Mouse (Mus musculus): Measurements from ENCODE around the gene Anapc7.
A peak's percentile ranks its signal among the peaks of the same experiment; 100 is the strongest.

Gene Anapc7

DNA sequence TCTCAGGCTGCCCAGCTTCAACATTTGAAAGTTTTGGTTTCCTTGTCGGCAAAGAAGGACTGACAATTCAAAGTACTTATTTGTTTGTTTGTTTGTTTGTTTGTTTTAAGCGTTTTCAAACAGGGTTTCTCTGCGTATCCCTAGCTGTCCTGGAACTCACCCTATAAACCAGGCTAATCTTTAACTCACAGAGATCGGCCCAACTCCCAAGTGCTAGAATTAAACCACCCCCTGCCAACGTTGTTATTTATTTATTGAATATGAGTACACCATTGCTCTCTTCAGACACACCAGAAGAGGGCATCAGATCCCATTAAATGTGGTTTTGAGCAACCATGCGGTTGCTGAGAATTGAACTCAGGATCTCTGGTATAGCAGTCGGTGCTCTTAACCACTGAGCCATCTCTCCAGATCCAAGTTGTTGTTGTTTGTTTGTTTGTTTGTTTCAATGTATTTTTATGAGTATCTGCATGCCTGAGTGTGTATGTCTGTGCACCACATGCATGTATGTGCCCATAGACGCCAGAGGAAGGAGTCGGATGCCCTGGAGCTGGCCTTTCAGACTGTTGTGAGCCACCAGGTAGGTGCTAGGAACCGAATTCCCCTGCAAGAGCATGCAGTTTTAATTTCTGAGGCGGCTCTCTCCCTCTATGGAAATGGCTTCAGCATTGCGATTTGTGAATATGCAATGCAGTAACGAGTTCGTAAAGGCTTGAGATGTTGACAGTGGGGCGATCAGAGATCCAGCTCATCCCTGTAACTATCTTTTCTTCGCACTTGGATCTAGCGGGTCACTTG is at the start of gene Anapc7:
Gene Anapc7 (plus strand): TSS at position 423 of the 798 bp plus-strand sequence.
- DNase-seq (ENCODE audit: low read depth): no peak

DNA sequence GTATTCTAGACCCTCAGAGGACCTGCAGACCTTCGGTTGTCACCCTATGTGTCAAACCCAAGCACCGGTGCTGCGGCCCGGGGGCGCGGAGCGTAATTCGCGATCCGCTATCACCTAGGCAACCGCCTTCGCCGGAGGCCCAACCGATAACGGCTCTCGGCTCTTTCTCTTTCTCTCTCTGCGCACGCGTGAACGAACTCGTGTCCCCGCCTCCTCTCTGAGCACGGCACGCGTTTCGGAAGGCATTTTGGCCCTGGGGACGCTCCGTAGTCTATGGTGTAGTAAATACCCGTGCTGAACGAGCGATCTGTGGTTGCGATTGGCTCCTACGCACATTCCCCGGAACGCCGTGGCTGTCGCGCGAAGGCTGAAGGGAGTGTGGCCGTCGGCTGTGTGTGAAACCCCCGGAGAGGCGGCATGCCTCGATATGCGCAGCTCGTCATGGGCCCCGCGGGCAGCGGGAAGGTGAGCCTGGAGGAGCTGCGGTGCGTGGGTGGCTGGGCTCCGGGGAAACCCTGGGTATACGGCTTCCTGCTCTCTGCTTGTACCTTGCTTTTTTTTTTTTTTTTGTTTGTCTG is 49.2 kb upstream of the Anapc7 start, which contains the start of gene Fam216a:
Gene Fam216a (minus strand): TSS at position 173 of the 578 bp plus-strand sequence.
- peak; percentile 100 for DNase-seq (ENCODE audit: low read depth)

DNA sequence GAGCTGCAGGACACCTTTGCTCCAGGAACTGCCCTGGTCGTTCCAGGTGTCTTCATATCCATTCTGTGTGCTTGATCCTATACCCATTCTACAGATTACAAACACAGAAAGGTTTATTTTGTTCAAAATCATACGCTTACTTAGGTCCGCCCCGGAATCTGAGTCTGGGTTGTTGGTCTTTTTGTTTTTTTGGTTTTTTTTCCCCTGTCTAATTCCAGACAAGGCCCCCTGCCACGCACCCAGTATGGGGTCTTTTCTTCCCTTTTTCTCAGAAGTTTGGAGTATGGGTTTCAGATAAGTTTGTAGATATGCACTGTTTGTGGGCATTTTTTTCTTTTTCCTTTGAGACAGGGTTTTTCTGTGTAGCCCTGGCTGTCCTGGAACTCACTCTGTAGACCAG is 48.6 kb upstream of the Anapc7 start:
- no peak for DNase-seq (ENCODE audit: low read depth)

DNA sequence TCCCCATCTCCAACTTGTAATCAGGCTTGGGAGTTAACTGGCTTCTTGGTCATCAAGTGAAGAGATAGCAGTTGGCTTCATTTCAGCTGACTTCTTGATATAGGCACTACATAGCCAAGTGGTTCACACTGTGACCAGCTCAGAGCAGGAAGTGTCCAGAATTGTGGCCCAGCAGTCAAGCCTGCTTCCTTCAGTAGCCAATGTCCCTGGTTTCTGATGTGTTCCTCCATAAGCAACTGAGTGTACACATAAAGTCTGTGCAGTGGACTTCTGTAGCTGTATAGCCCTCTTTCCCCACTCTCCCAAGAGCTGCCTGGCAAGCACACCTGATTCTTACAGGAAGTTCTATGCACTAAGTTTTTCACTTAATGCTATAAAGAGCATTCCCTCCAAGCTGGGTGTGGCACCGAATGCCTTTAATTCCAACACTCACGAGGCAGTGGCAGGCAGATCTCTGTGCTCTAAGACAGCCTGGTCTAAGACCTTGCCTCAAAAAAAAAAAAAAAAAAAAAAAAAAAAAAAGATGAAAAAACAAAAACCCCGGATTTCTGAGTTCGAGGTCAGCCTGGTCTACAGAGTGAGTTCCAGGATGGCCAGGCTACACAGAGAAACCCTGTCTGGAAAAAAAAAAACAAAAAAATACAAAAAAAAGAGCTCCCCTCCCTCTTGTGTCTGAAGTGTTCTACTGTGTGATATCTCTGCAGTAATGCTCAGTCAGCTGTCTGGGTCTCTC is 44.2 kb upstream of the Anapc7 start:
- DNase-seq (ENCODE audit: low read depth): no peak

DNA sequence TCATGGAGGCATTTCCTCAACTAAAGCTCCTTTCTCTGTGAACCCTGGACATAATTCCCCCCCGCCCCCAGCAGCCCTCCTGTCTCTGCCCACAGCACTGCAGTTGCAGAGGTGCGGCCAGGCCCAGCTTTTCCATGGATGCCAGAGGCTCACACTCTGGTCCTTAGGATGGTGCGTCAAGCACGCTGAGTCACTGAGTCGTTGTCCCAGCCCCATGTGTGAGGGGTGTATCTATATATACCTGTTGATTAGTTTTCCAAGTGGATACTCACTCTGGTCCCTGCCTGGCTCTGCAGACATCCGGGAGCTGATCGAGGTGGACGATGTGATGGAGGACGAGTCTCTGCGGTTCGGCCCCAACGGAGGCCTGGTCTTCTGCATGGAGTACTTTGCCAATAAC is 43.3 kb upstream of the Anapc7 start:
- no peak for DNase-seq (ENCODE audit: low read depth)

DNA sequence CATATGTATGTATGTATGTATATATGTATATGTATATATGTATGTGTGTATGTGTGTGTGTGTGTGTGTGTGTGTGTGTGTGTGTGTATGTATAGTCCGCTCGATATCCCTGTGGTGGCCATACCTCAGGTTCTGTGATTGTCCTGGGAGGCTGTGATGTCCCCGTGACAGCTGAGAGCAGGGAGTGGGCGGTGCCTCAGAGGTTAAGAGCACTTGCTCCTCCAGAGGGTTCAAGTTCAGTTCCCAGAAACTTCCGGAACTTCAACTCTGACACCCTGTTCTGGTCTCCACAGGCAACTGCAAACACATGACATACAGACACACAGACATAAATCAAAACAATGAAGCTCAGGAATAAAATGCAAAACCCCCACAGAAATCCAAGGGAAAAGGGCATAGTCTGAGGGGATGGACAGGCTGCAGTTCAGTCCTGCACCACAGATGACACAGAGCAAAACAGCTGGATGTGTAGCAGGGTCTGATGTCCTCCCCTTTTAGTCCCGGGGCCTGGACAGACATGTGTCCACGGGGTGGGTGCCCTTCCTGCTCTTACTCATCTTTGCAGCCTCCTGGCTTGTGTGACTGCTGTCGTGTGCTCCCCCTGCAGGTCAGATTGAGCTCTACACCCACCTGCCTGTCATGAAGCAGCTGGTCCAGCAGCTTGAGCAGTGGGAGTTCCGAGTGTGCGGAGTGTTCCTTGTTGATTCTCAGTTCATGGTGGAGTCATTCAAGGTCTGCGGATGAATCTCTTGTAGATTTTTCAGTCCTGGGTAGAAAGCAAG is 41.9 kb upstream of the Anapc7 start:
- peak; percentile 63 for DNase-seq (ENCODE audit: low read depth)

DNA sequence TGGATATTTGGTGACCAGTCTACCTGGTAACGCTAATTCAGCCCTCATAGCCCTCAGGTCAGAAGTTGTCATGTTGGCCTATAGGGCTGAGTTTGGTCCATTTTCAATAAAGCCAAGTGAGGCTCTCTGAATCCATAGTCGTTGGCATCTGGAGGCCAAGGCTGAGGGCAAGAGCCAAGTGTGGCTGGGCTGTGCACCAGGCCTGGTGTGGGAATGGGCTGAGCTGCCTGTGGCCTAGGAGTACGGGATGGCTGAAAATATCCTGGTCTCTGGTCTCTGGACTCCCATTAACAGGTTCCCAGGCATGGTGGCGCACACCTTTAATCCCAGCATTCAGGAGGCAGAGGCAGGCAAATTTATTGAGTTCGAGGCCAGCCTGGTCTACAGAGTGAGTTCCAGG is 31.5 kb upstream of the Anapc7 start:
- DNase-seq (ENCODE audit: low read depth): no peak

DNA sequence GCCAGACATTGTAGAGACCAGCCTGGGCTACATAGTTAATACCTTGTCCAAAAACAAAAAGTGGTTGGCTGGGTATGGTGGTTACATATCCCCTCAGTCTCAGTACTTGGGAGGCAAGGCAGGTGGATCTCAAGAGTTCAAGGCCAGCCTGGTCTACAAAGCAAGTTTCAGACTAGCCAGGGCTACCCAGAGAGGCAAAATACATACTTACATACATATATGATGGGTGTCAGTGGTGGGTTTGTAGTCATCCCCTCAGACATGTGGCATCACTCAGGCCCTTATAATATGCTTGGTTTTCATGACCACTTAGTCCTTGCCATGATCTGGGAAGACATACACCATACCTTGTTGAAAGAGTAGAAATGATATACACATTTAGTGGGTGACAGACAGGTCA is 30.8 kb upstream of the Anapc7 start:
- DNase-seq (ENCODE audit: low read depth): no peak

DNA sequence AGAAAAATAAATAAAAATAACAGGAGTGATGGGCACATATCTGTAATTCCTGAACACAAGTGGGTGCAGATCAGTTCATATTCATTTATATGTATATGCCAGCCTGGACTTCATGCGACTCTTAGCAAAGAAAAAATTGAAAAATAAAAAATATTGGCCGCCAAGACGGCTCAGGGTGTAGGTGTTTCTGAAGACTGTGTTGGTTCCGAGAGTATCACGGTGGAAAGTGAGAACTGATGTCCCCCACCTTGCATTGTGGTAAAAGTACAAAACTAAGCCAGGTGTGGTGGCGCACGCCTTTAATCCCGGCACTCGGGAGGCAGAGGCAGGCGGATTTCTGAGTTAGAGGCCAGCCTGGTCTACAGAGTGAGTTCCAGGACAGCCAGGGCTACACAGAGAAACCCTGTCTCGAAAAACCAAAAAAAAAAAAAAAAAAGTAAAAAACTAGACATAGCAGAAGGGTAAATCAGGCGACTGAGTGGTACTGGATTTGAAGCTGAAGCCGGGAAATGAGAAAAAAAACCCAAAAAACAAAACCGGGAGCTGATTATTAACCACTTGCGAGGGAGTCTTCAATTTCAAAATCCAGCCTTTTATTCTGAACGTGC is 30.2 kb upstream of the Anapc7 start:
- no peak for DNase-seq (ENCODE audit: low read depth)

DNA sequence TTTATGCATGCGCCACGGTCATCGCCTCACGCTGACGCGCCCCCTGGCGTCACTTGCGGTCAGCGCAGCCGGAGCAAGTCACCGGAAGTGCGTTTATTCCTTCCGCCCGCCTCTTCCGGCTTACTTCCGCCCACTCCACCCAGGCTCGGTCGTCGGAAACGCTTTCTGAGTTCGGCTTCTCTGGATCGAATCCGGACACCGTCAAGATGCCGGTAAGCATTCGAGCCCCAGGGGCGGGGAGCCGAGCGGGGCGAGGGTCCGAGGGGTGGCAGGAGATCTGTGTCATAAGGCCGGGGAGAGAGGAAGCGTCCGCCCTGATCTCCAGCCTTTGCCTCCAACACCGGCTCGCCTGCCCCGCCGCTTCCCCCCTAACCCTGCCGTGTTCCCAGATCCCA is 29.7 kb upstream of the Anapc7 start, which contains the start of gene Arpc3:
Gene Arpc3 (plus strand): TSS at position 93 of the 395 bp plus-strand sequence.
- peak; percentile 82 for DNase-seq (ENCODE audit: low read depth)

DNA sequence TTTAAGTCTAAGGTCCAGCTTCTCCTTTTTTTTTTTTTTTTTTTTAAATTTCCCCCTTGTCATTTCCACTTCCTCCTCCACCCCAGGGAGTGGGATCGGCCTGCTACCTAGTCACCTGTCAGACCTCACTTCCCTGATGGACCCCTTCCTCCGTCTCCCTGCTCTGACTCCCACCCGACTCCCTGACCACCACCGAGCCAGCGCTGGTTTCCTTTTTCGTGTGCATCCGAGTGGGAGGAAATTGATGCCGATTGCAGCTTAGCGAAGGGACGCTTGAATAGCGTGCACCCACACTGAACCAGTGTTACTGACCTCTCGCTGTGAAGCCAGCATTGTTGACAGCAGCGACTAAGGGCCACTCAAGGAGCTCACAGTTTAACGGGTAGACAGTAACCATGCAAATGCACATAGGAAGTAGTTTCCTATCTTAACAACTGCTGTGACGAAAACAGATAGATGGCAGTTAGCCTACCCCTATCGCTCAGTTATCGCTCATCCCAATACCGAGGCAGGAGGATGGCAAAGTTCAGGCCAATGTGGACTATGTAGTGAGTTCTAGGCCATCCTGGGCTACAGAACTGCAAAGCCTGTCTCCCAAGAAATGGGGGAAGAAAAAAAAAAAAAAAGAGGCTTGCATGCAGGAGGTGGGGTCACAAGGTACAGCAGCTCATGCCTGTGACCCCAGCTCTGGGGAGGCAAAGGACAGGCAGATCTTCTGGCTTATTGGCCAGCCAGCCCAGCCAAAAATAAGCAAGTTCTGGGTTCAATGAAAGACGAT is 29.1 kb upstream of the Anapc7 start:
- no peak for DNase-seq (ENCODE audit: low read depth)

DNA sequence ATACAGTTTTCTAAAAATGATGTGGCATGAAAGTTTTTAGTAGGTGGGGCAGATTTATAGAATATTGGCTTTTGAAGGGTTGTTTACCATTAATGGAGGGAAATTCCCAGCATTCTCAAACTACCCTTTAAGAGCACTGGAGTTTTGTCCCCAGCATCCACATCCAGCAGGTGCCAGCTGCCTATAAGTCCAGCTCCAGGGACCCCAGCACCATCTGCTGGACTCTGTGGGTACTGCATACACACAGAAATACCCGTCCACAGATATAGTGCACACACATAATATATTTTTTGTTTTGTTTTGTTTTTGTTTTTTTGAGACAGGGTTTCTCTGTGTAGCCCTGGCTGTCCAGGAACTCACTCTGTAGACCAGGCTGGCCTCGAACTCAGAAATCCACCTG is 27.6 kb upstream of the Anapc7 start:
- DNase-seq (ENCODE audit: low read depth): peak; percentile 75

DNA sequence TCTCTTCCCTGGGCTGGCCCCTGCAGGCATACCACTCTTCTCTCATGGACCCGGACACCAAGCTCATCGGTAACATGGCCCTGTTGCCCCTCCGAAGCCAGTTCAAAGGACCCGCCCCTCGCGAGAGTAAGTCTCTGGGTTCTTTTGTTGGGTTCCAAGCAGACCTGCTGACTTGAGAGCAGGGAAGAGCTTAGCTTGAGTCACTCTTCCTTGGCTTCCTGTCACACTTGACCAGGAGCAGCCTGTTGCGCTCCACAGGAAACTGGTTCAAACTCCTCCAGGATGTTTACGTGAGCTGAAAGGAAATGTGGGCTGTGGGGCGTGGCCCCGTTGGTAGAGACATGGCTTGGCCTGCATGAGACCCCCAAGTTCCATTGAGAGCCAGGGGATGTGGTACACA is 24.7 kb upstream of the Anapc7 start:
- DNase-seq (ENCODE audit: low read depth): no peak

DNA sequence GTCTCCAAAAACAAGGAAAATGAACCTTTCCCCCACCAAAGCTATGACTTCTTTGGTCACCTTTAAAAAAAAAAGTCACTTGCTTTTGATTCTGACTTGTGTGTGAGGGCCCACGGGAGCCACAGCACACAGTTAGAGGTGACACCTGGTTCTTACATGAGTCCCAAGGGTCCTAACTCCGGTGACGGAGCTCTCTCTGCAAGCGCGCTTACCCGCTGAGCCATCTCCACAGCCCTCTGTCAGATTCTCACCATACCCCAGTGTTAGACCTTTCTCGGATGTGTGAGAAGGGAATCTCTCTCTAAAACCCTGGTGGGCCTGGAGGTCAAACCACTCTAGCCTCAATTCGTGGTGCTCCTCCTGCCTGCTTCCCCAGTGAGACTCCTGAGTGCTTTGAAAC is 24.0 kb upstream of the Anapc7 start:
- DNase-seq (ENCODE audit: low read depth): no peak

DNA sequence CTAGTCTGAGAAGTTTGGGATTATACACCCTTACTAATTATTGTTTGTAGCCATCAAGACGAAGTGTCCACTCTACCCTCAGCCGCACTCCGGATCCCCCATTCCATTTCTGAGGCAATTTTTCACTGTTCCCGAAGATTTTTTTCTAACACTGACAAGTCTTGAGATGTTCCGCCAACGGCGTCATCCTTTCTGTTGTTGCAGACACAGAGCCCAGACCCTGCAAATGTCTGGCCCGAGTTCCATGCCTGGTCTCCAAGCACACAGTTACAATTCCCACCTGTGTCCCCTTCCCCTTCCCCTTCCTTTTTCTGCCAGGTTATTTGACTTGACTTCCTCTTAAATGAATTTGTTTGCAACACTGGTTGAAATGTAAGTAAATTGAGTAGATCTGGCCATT is 21.6 kb upstream of the Anapc7 start:
- no peak for DNase-seq (ENCODE audit: low read depth)

DNA sequence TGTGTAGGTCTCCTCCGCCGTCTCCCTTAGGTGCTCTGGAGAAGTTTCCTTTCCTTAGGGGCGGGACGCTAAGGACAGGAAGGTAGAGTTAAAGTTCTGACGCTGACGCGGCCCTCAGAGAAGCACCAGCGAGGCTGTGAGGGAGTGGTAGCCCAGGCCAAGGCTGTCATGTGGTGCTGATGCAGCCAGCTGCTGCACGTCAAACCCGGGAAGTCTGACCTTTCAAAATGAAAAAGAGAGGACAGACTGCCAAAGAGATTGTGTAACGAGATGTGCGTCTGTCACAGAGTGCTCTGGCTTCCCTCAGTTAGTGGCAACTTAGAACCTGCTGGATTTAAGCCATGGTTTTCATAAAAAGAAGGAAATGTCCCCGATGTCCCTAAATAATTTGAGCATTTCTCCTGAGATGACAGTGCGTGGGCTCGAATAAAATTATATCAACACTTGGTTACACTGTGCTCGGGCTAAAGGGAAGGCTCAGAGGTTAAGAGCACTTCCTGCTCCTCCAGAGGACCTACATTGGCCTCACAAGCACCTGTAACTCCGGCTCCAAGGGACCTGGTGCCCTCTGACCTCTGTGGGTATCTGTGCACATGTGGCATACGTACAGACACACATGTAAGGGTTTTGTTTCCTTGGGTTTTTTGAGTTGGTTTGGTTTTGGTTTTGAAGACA is 20.7 kb upstream of the Anapc7 start:
- no peak for DNase-seq (ENCODE audit: low read depth)

DNA sequence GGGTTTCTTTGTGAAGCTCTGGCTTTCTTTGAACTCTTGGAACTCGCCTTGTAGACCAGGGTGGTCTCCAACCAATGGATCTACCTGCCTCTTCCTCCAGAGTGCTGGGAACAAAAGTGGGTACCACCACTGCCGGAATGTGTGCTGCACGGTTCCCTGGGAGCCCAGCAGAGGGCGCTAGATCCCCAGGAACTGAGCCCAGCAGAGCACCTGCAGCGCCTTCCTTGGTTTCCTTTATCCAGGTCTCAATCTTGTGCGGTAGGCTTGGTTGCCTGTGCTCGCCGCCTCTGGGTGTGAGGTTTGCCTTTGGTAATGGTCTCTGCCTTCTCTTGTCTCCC is 20.2 kb upstream of the Anapc7 start:
- DNase-seq (ENCODE audit: low read depth): no peak

DNA sequence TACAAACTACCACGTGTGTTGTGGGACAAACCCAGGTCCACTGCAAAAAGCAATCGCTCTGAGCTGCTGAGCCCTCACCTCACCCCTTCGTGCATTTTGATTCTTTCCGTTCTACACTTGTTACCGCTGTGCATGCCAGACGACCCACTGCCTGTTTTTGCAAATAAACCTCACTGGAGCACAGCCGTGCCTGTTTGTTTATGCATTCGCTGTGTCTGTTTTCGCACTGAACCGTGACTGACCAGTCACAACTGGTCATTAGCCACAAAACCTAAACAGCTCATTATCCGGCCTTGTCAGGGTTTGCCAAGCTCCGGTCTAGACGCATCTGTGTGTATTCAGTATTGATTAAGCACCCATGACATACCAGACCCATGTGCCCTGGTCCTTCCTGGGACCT is 19.3 kb upstream of the Anapc7 start:
- DNase-seq (ENCODE audit: low read depth): no peak

DNA sequence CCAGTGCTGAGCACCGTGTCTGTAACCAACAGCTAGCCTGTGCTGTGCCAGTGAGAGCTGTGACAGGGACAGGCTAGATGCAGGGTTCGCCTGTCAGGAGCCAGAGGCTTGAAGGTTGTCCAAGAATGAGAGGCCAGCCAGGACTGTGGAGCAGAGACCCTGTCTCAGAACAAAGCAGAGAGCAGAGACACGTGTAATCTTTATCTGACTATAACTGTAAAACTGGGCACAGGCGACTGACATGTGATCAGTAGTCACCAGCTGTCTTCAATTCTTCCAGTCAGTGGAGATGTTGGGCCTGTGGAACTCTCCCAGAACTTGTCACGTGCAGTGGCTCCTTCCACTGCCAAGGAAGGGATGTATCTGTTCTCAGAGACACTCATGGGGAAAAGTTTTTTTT is 18.7 kb upstream of the Anapc7 start:
- no peak for DNase-seq (ENCODE audit: low read depth)

DNA sequence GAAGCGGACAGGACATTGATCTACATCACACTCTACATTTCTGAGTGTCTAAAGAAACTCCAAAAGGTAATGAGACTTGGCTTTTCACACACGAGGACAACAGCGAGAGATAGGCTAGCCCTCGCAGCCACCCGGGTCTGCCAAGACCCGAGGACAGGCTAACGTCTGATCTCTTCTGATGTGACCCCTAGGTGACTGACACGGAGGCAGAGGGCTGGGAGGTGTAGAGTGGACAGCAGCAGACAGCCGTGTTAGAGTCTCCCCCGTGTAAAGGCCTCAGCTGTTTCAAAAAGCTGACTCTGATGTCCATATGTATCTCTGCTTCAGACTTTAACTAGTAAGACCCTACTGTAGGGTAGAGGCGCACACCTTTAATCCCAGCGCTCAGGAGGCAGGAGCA is 18.1 kb upstream of the Anapc7 start:
- DNase-seq (ENCODE audit: low read depth): no peak

DNA sequence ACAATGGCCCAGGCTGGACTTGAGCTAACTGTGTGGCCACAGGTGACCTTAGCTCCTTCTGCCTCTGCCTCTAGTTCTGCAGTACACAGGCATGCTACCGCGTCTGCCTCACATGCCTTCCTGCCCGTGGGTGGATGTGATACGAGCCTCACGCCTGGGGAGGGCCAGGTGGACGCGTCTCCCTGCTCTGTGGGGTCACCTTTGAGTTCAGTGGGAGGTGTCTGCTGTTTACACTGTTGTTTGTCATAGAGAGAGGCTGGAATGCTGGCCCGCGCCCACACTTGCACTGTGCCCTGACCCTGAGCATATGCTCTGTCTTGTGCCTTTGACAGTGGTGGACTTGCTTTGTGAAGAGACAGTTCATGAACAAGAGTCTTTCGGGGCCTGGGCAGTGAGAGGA is 16.0 kb upstream of the Anapc7 start:
- DNase-seq (ENCODE audit: low read depth): no peak
